Mouse (Mus musculus): ENCODE data around the gene C8g. TPM values are rescaled to one million over a fixed set of nuclear protein-coding genes. Genes with fewer than 3 reads are reported as not detected.
A peak's percentile ranks its signal among the peaks of the same experiment; 100 is the strongest.

C8g gene
- polyA plus RNA-seq, 1 experiment from 2014 or later, result 5.8 TPM

DNA sequence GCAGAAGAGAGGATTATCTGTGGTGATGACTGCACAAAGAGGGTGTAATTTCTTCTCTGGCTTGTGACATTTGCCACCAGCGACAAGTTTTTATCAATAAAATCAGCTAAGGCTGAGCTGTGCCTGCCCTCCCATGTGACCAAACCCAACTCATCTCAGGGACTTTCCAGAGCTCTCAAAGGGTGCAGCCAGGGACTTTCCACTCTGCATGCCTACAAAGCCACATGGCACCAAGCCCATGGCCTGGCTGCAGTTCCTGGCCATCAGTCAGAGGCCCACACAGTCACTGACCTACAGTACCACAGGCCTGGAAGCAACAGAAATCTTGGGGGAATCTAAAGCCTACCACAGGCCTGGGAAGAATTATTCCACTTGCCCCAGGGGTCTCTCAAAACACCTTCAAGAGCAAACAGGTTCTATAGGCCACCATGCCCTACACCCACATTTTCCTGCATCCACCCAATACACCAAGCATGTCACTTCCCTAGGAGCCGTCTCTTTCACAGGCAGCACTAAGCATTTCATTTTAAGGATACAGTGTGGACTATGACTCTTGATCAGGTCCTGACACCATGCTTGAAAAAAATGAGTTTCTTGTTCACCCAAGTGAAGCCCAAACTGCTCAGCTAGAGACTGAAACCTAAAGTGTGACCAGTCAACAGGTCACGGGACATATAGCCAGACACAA is 32.8 kb upstream of the C8g start:
- H3K4me3 ChIP-seq, result no peak overlapping the region
- no peak overlapping the region for H3K27ac ChIP-seq
- H3K4me1 ChIP-seq, result no peaks in the 10 kb centered on the region
- no peak overlapping the region for H3K4me2 ChIP-seq
- H3K36me3 ChIP-seq, result peaks cover 86% of the 10 kb centered on the region
- no peaks in the 10 kb centered on the region for H3K9me3 ChIP-seq
- 80% methylated on average over 3 of the region's 3 CpGs for WGBS
- H3K27me3 ChIP-seq, result no peaks in the 10 kb centered on the region
- no peak overlapping the region for H3K9ac ChIP-seq
- no peak for ATAC-seq (ENCODE audit: insufficient number of reproducible peaks, insufficient read depth, low FRiP score, low TSS enrichment, low read depth)

DNA sequence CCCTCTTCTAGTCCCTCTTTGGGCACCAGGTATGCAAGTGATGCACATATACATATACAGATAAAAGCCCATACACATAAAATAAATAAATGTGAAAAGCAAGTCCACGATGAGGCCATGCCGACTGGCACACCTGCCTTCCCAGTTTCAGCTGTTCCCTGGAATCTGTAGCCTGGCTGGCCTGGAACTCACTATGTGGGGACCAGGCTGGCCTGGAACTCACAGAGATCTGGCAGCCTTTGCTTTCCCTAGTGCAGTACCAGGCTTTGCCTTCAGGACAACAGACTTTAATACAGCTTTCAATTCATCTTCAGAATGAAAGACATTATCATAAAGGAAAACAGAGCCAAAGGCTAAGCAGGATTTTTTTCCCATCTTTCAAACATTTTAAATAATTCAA is 32.2 kb upstream of the C8g start:
- Histone ChIP-seq H3K4me2 (no peak overlapping the region), H3K36me3 (peaks cover 91% of the 10 kb centered on the region), H3K4me1 (no peaks in the 10 kb centered on the region), H3K4me3 (no peak overlapping the region), H3K9ac (no peak overlapping the region), H3K9me3 (no peaks in the 10 kb centered on the region), H3K27ac (no peak overlapping the region), H3K27me3 (no peaks in the 10 kb centered on the region)
- no peak for ATAC-seq (ENCODE audit: insufficient number of reproducible peaks, insufficient read depth, low FRiP score, low TSS enrichment, low read depth)
- 87% methylated on average over 2 of the region's 2 CpGs for WGBS

DNA sequence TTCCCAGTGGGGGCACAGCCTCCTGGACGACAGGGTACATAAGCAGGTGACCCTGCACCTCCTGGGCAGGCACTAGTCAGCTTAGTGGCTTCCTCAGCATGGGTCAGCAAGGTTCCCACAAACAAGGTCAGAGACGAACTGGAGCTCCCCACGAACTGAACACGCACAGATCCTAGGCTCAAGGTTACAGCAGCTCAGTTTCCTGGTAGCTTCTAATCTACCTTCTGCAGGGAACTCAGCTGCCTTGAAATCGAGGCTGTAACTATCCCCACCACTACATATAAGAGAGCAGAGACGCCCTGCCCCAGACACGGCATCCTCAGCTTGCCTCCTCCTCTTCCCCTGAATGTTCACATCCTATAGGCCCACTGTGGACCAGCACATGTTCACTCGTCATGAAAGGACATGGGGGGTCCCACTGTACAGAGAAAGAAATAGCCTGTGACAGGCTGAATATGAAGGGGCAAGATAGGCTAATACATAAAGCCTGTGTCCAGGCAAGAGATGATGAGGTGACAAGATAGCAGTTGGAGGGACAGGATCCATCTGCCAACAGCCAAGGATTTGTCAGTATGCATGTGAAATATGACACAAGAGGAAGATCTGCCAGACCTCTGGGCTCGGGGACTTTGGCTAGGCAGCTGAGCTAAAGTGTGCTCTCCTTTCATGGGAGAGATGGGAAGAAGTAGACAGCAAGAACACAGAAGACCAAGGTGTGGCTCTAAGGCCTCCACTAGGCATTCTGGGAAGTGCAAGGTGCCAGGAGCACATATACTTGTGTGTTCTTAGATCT is 25.2 kb upstream of the C8g start:
- H3K4me1 ChIP-seq, result no peaks in the 10 kb centered on the region
- peaks cover 97% of the 10 kb centered on the region for H3K36me3 ChIP-seq
- 92% methylated on average over 9 of the region's 9 CpGs for WGBS
- no peak for ATAC-seq (ENCODE audit: insufficient number of reproducible peaks, insufficient read depth, low FRiP score, low TSS enrichment, low read depth)
- H3K9ac ChIP-seq, result no peak overlapping the region
- H3K27me3 ChIP-seq, result no peaks in the 10 kb centered on the region
- H3K4me3 ChIP-seq, result no peak overlapping the region
- no peak overlapping the region for H3K27ac ChIP-seq
- H3K4me2 ChIP-seq, result no peak overlapping the region
- H3K9me3 ChIP-seq, result no peaks in the 10 kb centered on the region

DNA sequence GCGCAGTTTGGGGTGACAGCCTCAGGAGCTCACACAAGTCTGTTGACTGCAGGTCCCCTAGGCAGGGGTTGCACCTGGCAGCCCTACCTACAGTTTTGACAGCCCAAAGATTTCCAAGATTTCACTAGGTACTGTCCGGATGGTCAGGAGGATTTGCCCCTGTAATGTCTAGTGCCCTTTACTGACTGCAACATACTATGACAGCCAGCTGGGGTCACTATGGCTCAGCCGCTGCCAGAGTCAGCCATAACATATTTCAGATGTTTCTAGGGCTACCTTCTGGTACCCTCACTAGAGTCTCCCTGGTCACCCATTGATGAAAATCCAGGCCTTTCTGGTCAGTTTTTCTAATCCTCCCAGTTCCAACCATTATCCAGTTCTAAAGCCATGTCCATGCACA is 8.4 kb upstream of the C8g start:
- WGBS, result 56% methylated on average over 3 of the region's 3 CpGs
- ATAC-seq (ENCODE audit: insufficient number of reproducible peaks, insufficient read depth, low FRiP score, low TSS enrichment, low read depth), result no peak
- H3K9me3 ChIP-seq, result no peaks in the 10 kb centered on the region
- no peak overlapping the region for H3K9ac ChIP-seq
- H3K36me3 ChIP-seq, result peaks cover 14% of the 10 kb centered on the region
- H3K4me1 ChIP-seq, result 0 out of 2 replicates have a peak, but pooled peaks cover 3% of the 10 kb centered on the region
- H3K4me2 ChIP-seq, result no peak overlapping the region
- no peak overlapping the region for H3K27ac ChIP-seq
- H3K27me3 ChIP-seq, result no peaks in the 10 kb centered on the region
- no peak overlapping the region for H3K4me3 ChIP-seq

- WGBS, result 32% methylated on average over 5 of the region's 5 CpGs
- H3K27ac ChIP-seq, result no peak overlapping the region
- peaks cover 7% of the 10 kb centered on the region for H3K4me1 ChIP-seq
- H3K4me2 ChIP-seq, result no peak overlapping the region
- no peak overlapping the region for H3K4me3 ChIP-seq
- no peaks in the 10 kb centered on the region for H3K9me3 ChIP-seq
- H3K9ac ChIP-seq, result no peak overlapping the region
- H3K36me3 ChIP-seq, result peaks cover 36% of the 10 kb centered on the region
- no peaks in the 10 kb centered on the region for H3K27me3 ChIP-seq
- no peak for ATAC-seq (ENCODE audit: insufficient number of reproducible peaks, insufficient read depth, low FRiP score, low TSS enrichment, low read depth)
Measured at GRCm38 (mm10) chr2:25506964-25507363, 5.4 kb upstream of the C8g start.

GRCm38 (mm10) chr2:25505860-25506259 is 4.3 kb upstream of the C8g start:
- Histone ChIP-seq H3K9me3 (no peaks in the 10 kb centered on the region), H3K9ac (no peak overlapping the region), H3K4me1 (peaks cover 15% of the 10 kb centered on the region), H3K36me3 (peaks cover 36% of the 10 kb centered on the region), H3K27ac (no peak overlapping the region), H3K4me3 (no peak overlapping the region), H3K27me3 (no peaks in the 10 kb centered on the region), H3K4me2 (no peak overlapping the region)
- WGBS, result 86% methylated on average over 4 of the region's 4 CpGs
- no peak for ATAC-seq (ENCODE audit: insufficient number of reproducible peaks, insufficient read depth, low FRiP score, low TSS enrichment, low read depth)

DNA sequence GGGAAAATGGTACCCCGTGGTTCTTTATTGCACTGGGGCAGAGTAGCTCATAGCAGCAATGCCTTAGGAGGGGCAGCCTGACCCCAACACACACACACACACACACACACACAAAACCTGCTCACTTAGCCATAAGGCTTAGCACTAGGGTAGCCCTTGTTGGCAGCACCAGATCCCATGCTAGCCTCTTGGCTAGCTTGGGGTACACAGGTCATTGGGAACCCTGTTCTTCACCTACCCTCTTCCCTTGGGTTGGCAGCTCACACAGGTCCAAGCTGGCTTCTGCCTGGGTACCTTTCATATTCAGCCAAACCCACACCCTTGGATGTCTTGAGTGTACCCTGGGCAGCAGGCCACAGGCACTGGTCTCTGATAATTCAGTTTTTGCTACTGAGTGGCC is 3.5 kb upstream of the C8g start:
- H3K4me3 ChIP-seq, result no peak overlapping the region
- no peak overlapping the region for H3K9ac ChIP-seq
- ATAC-seq (ENCODE audit: insufficient number of reproducible peaks, insufficient read depth, low FRiP score, low TSS enrichment, low read depth), result no peak

GRCm38 (mm10) chr2:25504538-25504937 is 3.0 kb upstream of the C8g start:
- WGBS, result 94% methylated on average over 19 of the region's 19 CpGs
- no peak overlapping the region for H3K4me3 ChIP-seq
- H3K9ac ChIP-seq, result no peak overlapping the region
- H3K9me3 ChIP-seq, result no peaks in the 10 kb centered on the region
- H3K27me3 ChIP-seq, result no peaks in the 10 kb centered on the region
- H3K4me2 ChIP-seq, result no peak overlapping the region
- H3K36me3 ChIP-seq, result peaks cover 36% of the 10 kb centered on the region
- H3K27ac ChIP-seq, result no peak overlapping the region
- H3K4me1 ChIP-seq, result peaks cover 18% of the 10 kb centered on the region
- no peak for ATAC-seq (ENCODE audit: insufficient number of reproducible peaks, insufficient read depth, low FRiP score, low TSS enrichment, low read depth)

More for the DNA sequence above, 3.5 kb upstream of the C8g start:
- no peaks in the 10 kb centered on the region for H3K9me3 ChIP-seq
- H3K4me2 ChIP-seq, result no peak overlapping the region
- peaks cover 17% of the 10 kb centered on the region for H3K4me1 ChIP-seq
- WGBS, result 100% methylated on average over 1 of the region's 1 CpGs
- peaks cover 36% of the 10 kb centered on the region for H3K36me3 ChIP-seq
- no peak overlapping the region for H3K27ac ChIP-seq
- H3K27me3 ChIP-seq, result no peaks in the 10 kb centered on the region

DNA sequence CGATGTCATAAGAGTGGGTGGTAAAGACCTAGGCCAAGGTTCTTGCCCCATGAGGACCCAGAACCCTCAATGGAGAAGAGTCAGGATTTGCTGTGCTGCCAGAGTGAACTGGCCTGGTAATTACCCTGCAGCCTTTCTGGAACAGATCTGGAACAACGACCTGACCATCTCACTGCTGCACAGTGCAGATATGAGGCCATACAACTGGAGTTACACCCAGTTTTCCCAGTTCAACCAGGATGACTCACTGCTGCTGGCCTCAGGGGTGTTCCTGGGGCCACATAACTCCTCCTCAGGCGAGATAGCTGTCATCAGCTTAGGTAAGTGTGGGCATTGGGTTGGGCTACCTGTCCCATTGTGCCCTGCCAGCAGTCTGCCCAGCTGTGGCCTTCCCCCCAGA is 1.2 kb upstream of the C8g start:
- no peaks in the 10 kb centered on the region for H3K9me3 ChIP-seq
- H3K4me1 ChIP-seq, result peaks cover 24% of the 10 kb centered on the region
- H3K9ac ChIP-seq, result no peak overlapping the region
- ATAC-seq (ENCODE audit: insufficient number of reproducible peaks, insufficient read depth, low FRiP score, low TSS enrichment, low read depth), result no peak
- no peaks in the 10 kb centered on the region for H3K27me3 ChIP-seq
- 0 out of 2 replicates have a peak overlapping the region, but pooled peaks have one; percentile 28 for H3K27ac ChIP-seq
- no peak overlapping the region for H3K4me3 ChIP-seq
- no peak overlapping the region for H3K4me2 ChIP-seq
- WGBS, result 79% methylated on average over 3 of the region's 3 CpGs
- peaks cover 36% of the 10 kb centered on the region for H3K36me3 ChIP-seq

DNA sequence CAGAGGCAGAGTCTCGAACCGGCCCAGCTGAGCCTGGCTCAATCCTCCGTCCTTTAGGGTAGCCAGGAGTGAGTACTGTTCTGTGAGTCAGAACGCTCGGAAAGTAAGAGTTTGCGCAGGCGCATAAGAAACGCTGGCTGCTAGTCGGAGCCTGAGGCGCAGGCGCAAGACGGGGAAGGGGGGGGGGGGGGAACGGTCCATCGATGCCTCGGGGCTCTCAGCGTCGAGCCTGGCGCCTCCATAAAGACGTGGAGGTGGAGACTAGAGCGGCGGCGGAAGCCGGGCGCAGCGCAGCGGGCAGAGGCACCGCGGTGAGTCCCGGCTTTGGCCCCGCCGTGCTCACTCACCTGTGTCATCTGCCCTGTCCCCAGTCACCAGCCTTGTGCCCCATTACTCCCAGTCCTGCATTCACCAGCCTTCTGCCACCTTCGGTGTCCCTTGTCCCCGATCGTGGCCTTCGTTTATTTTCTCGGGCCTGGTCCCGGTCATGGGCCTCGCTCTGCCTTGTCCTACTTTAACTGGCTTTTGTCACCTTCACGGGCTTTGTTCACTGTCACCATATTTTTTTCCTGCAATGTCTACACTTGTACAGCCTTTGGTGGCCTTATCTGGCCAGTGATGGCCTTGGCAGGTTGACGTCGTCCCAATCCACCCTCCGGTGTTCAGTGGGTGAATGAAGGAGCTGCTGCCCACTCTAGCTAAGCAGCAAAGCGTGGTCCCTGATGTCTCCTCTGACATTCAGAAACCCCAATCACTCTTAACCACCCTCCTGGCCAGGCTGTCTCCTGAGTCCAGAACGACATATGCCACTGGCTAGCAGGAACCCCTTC is 728 bp downstream of the C8g start, which contains the start of gene Fbxw5:
Gene Fbxw5 (plus strand): TSS at position 175 of the 830 bp plus-strand sequence.
- Histone ChIP-seq H3K9ac (peak within 1 kb of the TSS; percentile 91), H3K4me3 (peak within 1 kb of the TSS; percentile 87), H3K4me2 (peak within 1 kb of the TSS; percentile 94), H3K4me1 (peaks cover 21% of the 10 kb centered on the region), H3K27ac (peak within 1 kb of the TSS; percentile 57; the same call in 1 of the 2 replicates), H3K36me3 (peaks cover 30% of the 10 kb centered on the region), H3K27me3 (no peaks in the 10 kb centered on the region), H3K9me3 (no peaks in the 10 kb centered on the region)
- 1% methylated on average over 39 of the region's 44 CpGs for whole genome bisulfite sequencing
- ATAC-seq (ENCODE audit: insufficient number of reproducible peaks, insufficient read depth, low FRiP score, low TSS enrichment, low read depth), result peak; percentile 81

DNA sequence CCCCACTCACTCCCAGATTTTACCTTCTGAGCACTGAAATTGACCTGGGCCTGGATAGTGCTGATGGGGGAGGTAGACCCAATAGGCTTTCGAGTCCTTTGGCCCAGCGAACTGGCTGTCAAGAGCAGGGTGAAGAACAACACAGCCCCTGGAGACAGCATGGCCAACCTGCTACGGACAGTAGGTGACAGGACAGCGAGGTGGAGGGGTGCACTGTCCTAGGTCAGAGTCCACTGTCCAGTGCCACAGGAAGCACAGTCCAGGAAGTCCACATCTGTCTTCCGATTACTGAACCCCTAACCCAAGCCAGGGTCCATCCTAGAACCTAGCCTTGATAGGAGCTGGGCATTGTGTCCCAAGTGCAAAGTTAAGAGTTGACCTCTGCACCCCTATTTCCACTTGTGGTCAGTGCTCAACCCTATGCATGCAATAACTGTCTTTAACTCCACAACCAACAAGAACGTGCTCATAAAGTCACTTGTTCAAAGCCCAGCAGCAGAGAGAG is 1.4 kb downstream of the C8g start:
- Histone ChIP-seq H3K9me3 (no peaks in the 10 kb centered on the region), H3K36me3 (peaks cover 24% of the 10 kb centered on the region), H3K27ac (no peak overlapping the region), H3K4me1 (peaks cover 21% of the 10 kb centered on the region), H3K27me3 (no peaks in the 10 kb centered on the region), H3K4me2 (peak overlapping the region; percentile 94), H3K4me3 (peak overlapping the region; percentile 87), H3K9ac (peak overlapping the region; percentile 73)
- ATAC-seq (ENCODE audit: insufficient number of reproducible peaks, insufficient read depth, low FRiP score, low TSS enrichment, low read depth), result no peak
- WGBS, result 73% methylated on average over 6 of the region's 6 CpGs
